Mouse (Mus musculus): ENCODE data around the gene Mob3c.

Mob3c gene

GRCm38 (mm10) chr4:115881183-115881582 is 53.3 kb downstream of the Mob3c start:
- no peak for DNase-seq (ENCODE audit: inconsistent ontology term)

GRCm38 (mm10) chr4:115882195-115882594 is 54.3 kb downstream of the Mob3c start:
- no peak for DNase-seq (ENCODE audit: inconsistent ontology term)

- no peak for DNase-seq (ENCODE audit: inconsistent ontology term)
Measured at GRCm38 (mm10) chr4:115884022-115884421, 56.1 kb downstream of the Mob3c start, which contains the start of gene Kncn. Kncn (plus strand) TSS chr4:115884400.
